Mouse (Mus musculus) lung, postnatal 0 days (tissue): Measurements from ENCODE around the gene Jmy.

Experiments used
- CTCF ChIP-seq: IDR thresholded peaks from 2 replicates; pipeline ENCODE4 v1.5.1; 2016; ENCODE audit warnings: antibody characterized with exemption, mild to moderate bottlenecking
- EP300 ChIP-seq: IDR thresholded peaks from 2 replicates; pipeline ENCODE4 v1.6.1; 2016; ENCODE audit warnings: antibody characterized with exemption, mild to moderate bottlenecking, control low read depth

GRCm38 (mm10) chr13:93488510-93488909 is 11.1 kb downstream of the Jmy start:
- TF ChIP-seq CTCF (no peak), EP300 (no peak)
